In genomic region chr6:4277245-4277890, GRCm38 (mm10) we compare ENCODE assay signal across 23 mouse cellular contexts.
DNase-seq lines count a peak whose midpoint lies in the region; ATAC-seq lines count a peak whose summit lies in the region.
"Had no signal": no experiment of that assay in that cellular context is flagged by ENCODE, and none has a peak within 500 bp of the region (broad histone marks: within the 10 kb centered on the region; RNA-seq: fewer than 3 reads in every experiment).

No protein-coding gene starts in this region.

- DNase-seq in cerebellum, postnatal 10 days, result peak; percentile 19 to 41
- DNase-seq in cerebellum, adult 11 months, result no peak
- no peak for DNase-seq in forebrain, embryonic 10.5 days (ENCODE audit: extremely low spot score, low spot score)
- DNase-seq in neural tube, embryonic 10.5 days (ENCODE audit: extremely low spot score, low spot score), result no peak
- DNase-seq in heart, postnatal 14 days, result no peak
- DNase-seq: adrenal gland, postnatal 10 days; cerebellum, adult 9-11 months; gastrocnemius, postnatal 10 days; kidney, postnatal 25 days; layer of hippocampus, postnatal 36 days; lung, adult 18-20 months; lung, postnatal 10 days; thymus, adult 18-20 months; thymus, postnatal 36 days had no signal

- no peak overlapping the region for H3K9ac ChIP-seq in forebrain, embryonic 13.5 days
- no peak overlapping the region for H3K9ac ChIP-seq in neural tube, embryonic 12.5 days
- H3K9ac ChIP-seq: embryonic facial prominence, embryonic 15.5 days; limb, embryonic 13.5 days; liver, embryonic 12.5 days; midbrain, embryonic 12.5 days had no signal

- WGBS in forebrain, embryonic 13.5 days, result 24% methylated on average over 2 of the region's 2 CpGs
- 41% methylated on average over 2 of the region's 2 CpGs for WGBS in forebrain, embryonic 10.5 days
- 35% methylated on average over 2 of the region's 2 CpGs for WGBS in neural tube, embryonic 12.5 days

- H3K27ac ChIP-seq in forebrain, embryonic 13.5 days, result no peak overlapping the region
- H3K27ac ChIP-seq in forebrain, embryonic 10.5 days, result no peak overlapping the region
- no peak overlapping the region for H3K27ac ChIP-seq in neural tube, embryonic 12.5 days
- H3K27ac ChIP-seq: embryonic facial prominence, embryonic 15.5 days; heart, embryonic 10.5 days; layer of hippocampus, adult 2 months; limb, embryonic 13.5 days; liver, embryonic 12.5 days; midbrain, embryonic 12.5 days had no signal

- H3K4me3 ChIP-seq in forebrain, embryonic 13.5 days, result no peak overlapping the region
- H3K4me3 ChIP-seq in forebrain, embryonic 10.5 days, result no peak overlapping the region
- H3K4me3 ChIP-seq in neural tube, embryonic 12.5 days, result no peak overlapping the region
- H3K4me3 ChIP-seq: embryonic facial prominence, embryonic 15.5 days; heart, embryonic 10.5 days; layer of hippocampus, adult 2 months; limb, embryonic 13.5 days; liver, embryonic 12.5 days; midbrain, embryonic 12.5 days had no signal

- no peak overlapping the region for H3K4me2 ChIP-seq in forebrain, embryonic 13.5 days
- no peak overlapping the region for H3K4me2 ChIP-seq in neural tube, embryonic 12.5 days (replicated peaks)
- H3K4me2 ChIP-seq: embryonic facial prominence, embryonic 15.5 days; limb, embryonic 13.5 days; liver, embryonic 12.5 days; midbrain, embryonic 12.5 days had no signal

- H3K27me3 ChIP-seq in forebrain, embryonic 13.5 days, result no peaks in the 10 kb centered on the region
- no peaks in the 10 kb centered on the region for H3K27me3 ChIP-seq in forebrain, embryonic 10.5 days (ENCODE audit: poor library complexity, severe bottlenecking)
- no peaks in the 10 kb centered on the region for H3K27me3 ChIP-seq in neural tube, embryonic 12.5 days (replicated peaks)
- H3K27me3 ChIP-seq: embryonic facial prominence, embryonic 15.5 days; limb, embryonic 13.5 days; liver, embryonic 12.5 days; midbrain, embryonic 12.5 days had no signal

- H3K9me3 ChIP-seq in forebrain, embryonic 13.5 days (replicated peaks), result no peaks in the 10 kb centered on the region
- H3K9me3 ChIP-seq in forebrain, embryonic 10.5 days, result no peaks in the 10 kb centered on the region
- H3K9me3 ChIP-seq in neural tube, embryonic 12.5 days, result no peaks in the 10 kb centered on the region
- H3K9me3 ChIP-seq: embryonic facial prominence, embryonic 15.5 days; heart, embryonic 10.5 days; limb, embryonic 13.5 days; liver, embryonic 12.5 days; midbrain, embryonic 12.5 days had no signal

- H3K36me3 ChIP-seq in forebrain, embryonic 13.5 days (ENCODE audit: poor library complexity, severe bottlenecking), result no peaks in the 10 kb centered on the region
- no peaks in the 10 kb centered on the region for H3K36me3 ChIP-seq in forebrain, embryonic 10.5 days (replicated peaks)
- H3K36me3 ChIP-seq in neural tube, embryonic 12.5 days, result no peaks in the 10 kb centered on the region
- H3K36me3 ChIP-seq: embryonic facial prominence, embryonic 15.5 days; heart, embryonic 10.5 days; limb, embryonic 13.5 days; liver, embryonic 12.5 days; midbrain, embryonic 12.5 days had no signal

- intact Hi-C loops in heart, postnatal 14 days (cut with DNase I), result no loop called here

- ATAC-seq in forebrain, embryonic 13.5 days, result 0 out of 2 replicates have a peak, but pooled peaks have one; percentile 50
- ATAC-seq in neural tube, embryonic 12.5 days (ENCODE audit: low FRiP score, low read depth), result peak; percentile 65
- ATAC-seq: intestine, embryonic 16.5 days; liver, embryonic 12.5 days had no signal

- 0 out of 2 replicates have a peak, but pooled peaks cover 3% of the 10 kb centered on the region for H3K4me1 ChIP-seq in forebrain, embryonic 13.5 days
- peaks cover 15% of the 10 kb centered on the region; the same call in 1 of the 2 replicates for H3K4me1 ChIP-seq in forebrain, embryonic 10.5 days
- no peaks in the 10 kb centered on the region for H3K4me1 ChIP-seq in neural tube, embryonic 12.5 days
- H3K4me1 ChIP-seq: embryonic facial prominence, embryonic 15.5 days; heart, embryonic 10.5 days; liver, embryonic 12.5 days; midbrain, embryonic 12.5 days had no signal

Comparison
In these comparisons a context has a peak if more than half of its experiments do, and no peak if none do; other contexts are left out.
1. DNase-seq: peak in cerebellum, postnatal 10 days (2 of 2); none in cerebellum, adult 11 months (single experiment), forebrain, embryonic 10.5 days (single experiment), neural tube, embryonic 10.5 days (single experiment) and heart, postnatal 14 days (0 of 2).